Mouse (Mus musculus): ENCODE measurements around the gene Cdk2ap2. TPM values are rescaled to one million over a fixed set of nuclear protein-coding genes. Genes with fewer than 3 reads are reported as not detected.
"Not testable (repeated sequence)": the region's sequence is repeated elsewhere in the genome, so short reads cannot be mapped to it uniquely, and the experiment has no call there.

Gene Cdk2ap2
- polyA plus RNA-seq, 1 experiment from 2014 or later = 116 TPM

GRCm38 (mm10) chr19:4063357-4063756, 33.6 kb upstream of the Cdk2ap2 start:
- WGBS = 71% methylated on average over 2 of the region's 4 CpGs
- not testable (repeated sequence) for H3K4me3 ChIP-seq (ENCODE audit: low read length); H3K4me1 ChIP-seq (ENCODE audit: control insufficient read depth, insufficient read depth, low read length); H3K27ac ChIP-seq (ENCODE audit: low read depth, low read length); H3K36me3 ChIP-seq (ENCODE audit: control insufficient read depth, insufficient read depth, low read length); H3K9me3 ChIP-seq (ENCODE audit: control insufficient read depth, low read length); ATAC-seq (ENCODE audit: low FRiP score, low TSS enrichment); H3K27me3 ChIP-seq (ENCODE audit: control insufficient read depth, insufficient read depth, low read length); H3K4me2 ChIP-seq (replicated peaks; ENCODE audit: low read depth, low read length); H3K9ac ChIP-seq (ENCODE audit: low read depth, low read length)

- WGBS = 29% methylated on average over 1 of the region's 11 CpGs
- H3K9ac ChIP-seq (ENCODE audit: low read depth, low read length); H3K4me2 ChIP-seq (replicated peaks; ENCODE audit: low read depth, low read length); H3K36me3 ChIP-seq (ENCODE audit: control insufficient read depth, insufficient read depth, low read length); H3K4me1 ChIP-seq (ENCODE audit: control insufficient read depth, insufficient read depth, low read length); H3K4me3 ChIP-seq (ENCODE audit: low read length); H3K9me3 ChIP-seq (ENCODE audit: control insufficient read depth, low read length); ATAC-seq (ENCODE audit: low FRiP score, low TSS enrichment); H3K27me3 ChIP-seq (ENCODE audit: control insufficient read depth, insufficient read depth, low read length); H3K27ac ChIP-seq (ENCODE audit: low read depth, low read length): not testable (repeated sequence)
These were observed 32.5 kb upstream of the Cdk2ap2 start for GRCm38 (mm10) chr19:4064501-4064900.

GRCm38 (mm10) chr19:4066280-4066679, 30.7 kb upstream of the Cdk2ap2 start:
- Histone ChIP-seq H3K36me3 (ENCODE audit: control insufficient read depth, insufficient read depth, low read length) (no peaks in the 10 kb centered on the region), H3K27me3 (ENCODE audit: control insufficient read depth, insufficient read depth, low read length) (no peaks in the 10 kb centered on the region), H3K27ac (ENCODE audit: low read depth, low read length) (no peak overlapping the region), H3K9ac (ENCODE audit: low read depth, low read length) (no peak overlapping the region), H3K4me1 (ENCODE audit: control insufficient read depth, insufficient read depth, low read length) (no peaks in the 10 kb centered on the region), H3K9me3 (ENCODE audit: control insufficient read depth, low read length) (no peaks in the 10 kb centered on the region), H3K4me2 (replicated peaks; ENCODE audit: low read depth, low read length) (no peak overlapping the region), H3K4me3 (ENCODE audit: low read length) (no peak overlapping the region)
- ATAC-seq (ENCODE audit: low FRiP score, low TSS enrichment) = no peak
- 78% methylated on average over 6 of the region's 6 CpGs for WGBS

DNA sequence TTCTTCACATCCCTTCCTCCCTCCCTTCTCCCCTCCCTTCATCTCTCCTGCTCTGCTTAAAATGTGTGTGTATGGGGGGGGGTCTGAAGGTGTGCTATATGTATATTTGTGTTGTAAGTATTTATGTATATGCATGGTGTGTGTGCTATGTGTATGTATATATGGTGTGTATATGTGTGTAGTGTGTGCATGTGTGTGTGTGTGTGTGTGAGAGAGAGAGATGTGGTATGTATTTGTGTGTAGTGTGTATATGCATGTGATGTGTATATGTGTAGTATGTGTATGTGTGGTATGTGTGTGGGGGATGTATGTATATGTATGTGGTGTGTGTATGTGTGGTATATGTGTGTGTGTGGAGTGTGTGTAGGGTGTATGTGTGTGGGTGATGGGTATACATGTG, 30.1 kb upstream of the Cdk2ap2 start:
- no peaks in the 10 kb centered on the region for H3K36me3 ChIP-seq (ENCODE audit: control insufficient read depth, insufficient read depth, low read length)
- no peak overlapping the region for H3K4me3 ChIP-seq (ENCODE audit: low read length)
- no peaks in the 10 kb centered on the region for H3K4me1 ChIP-seq (ENCODE audit: control insufficient read depth, insufficient read depth, low read length)
- no peaks in the 10 kb centered on the region for H3K9me3 ChIP-seq (ENCODE audit: control insufficient read depth, low read length)
- no peak overlapping the region for H3K4me2 ChIP-seq (replicated peaks; ENCODE audit: low read depth, low read length)
- no peak overlapping the region for H3K9ac ChIP-seq (ENCODE audit: low read depth, low read length)
- no peaks in the 10 kb centered on the region for H3K27me3 ChIP-seq (ENCODE audit: control insufficient read depth, insufficient read depth, low read length)
- no peak for ATAC-seq (ENCODE audit: low FRiP score, low TSS enrichment)
- no peak overlapping the region for H3K27ac ChIP-seq (ENCODE audit: low read depth, low read length)

GRCm38 (mm10) chr19:4068242-4068641, 28.7 kb upstream of the Cdk2ap2 start:
- not testable (repeated sequence) for H3K27ac ChIP-seq (ENCODE audit: low read depth, low read length); H3K9ac ChIP-seq (ENCODE audit: low read depth, low read length); ATAC-seq (ENCODE audit: low FRiP score, low TSS enrichment); H3K27me3 ChIP-seq (ENCODE audit: control insufficient read depth, insufficient read depth, low read length); H3K4me1 ChIP-seq (ENCODE audit: control insufficient read depth, insufficient read depth, low read length); H3K36me3 ChIP-seq (ENCODE audit: control insufficient read depth, insufficient read depth, low read length); H3K4me2 ChIP-seq (replicated peaks; ENCODE audit: low read depth, low read length); H3K9me3 ChIP-seq (ENCODE audit: control insufficient read depth, low read length); H3K4me3 ChIP-seq (ENCODE audit: low read length)
- WGBS = 96% methylated on average over 2 of the region's 2 CpGs

GRCm38 (mm10) chr19:4068717-4069410, 28.1 kb upstream of the Cdk2ap2 start:
- H3K36me3 ChIP-seq (ENCODE audit: control insufficient read depth, insufficient read depth, low read length) = no peaks in the 10 kb centered on the region
- no peak overlapping the region for H3K27ac ChIP-seq (ENCODE audit: low read depth, low read length)
- no peaks in the 10 kb centered on the region for H3K27me3 ChIP-seq (ENCODE audit: control insufficient read depth, insufficient read depth, low read length)
- H3K4me2 ChIP-seq (replicated peaks; ENCODE audit: low read depth, low read length) = no peak overlapping the region
- no peak for ATAC-seq (ENCODE audit: low FRiP score, low TSS enrichment)
- no peaks in the 10 kb centered on the region for H3K9me3 ChIP-seq (ENCODE audit: control insufficient read depth, low read length)
- no peak overlapping the region for H3K9ac ChIP-seq (ENCODE audit: low read depth, low read length)
- no peak overlapping the region for H3K4me3 ChIP-seq (ENCODE audit: low read length)
- 66% methylated on average over 15 of the region's 15 CpGs for WGBS
- no peaks in the 10 kb centered on the region for H3K4me1 ChIP-seq (ENCODE audit: control insufficient read depth, insufficient read depth, low read length)

GRCm38 (mm10) chr19:4070311-4070710, 26.7 kb upstream of the Cdk2ap2 start:
- Histone ChIP-seq H3K27me3 (ENCODE audit: control insufficient read depth, insufficient read depth, low read length) (no peaks in the 10 kb centered on the region), H3K36me3 (ENCODE audit: control insufficient read depth, insufficient read depth, low read length) (no peaks in the 10 kb centered on the region), H3K4me3 (ENCODE audit: low read length) (no peak overlapping the region), H3K27ac (ENCODE audit: low read depth, low read length) (no peak overlapping the region), H3K9ac (ENCODE audit: low read depth, low read length) (no peak overlapping the region), H3K4me1 (ENCODE audit: control insufficient read depth, insufficient read depth, low read length) (no peaks in the 10 kb centered on the region), H3K4me2 (replicated peaks; ENCODE audit: low read depth, low read length) (no peak overlapping the region), H3K9me3 (ENCODE audit: control insufficient read depth, low read length) (no peaks in the 10 kb centered on the region)
- 82% methylated on average over 15 of the region's 15 CpGs for WGBS
- ATAC-seq (ENCODE audit: low FRiP score, low TSS enrichment) = no peak

- Histone ChIP-seq H3K4me3 (ENCODE audit: low read length) (no peak overlapping the region), H3K27ac (ENCODE audit: low read depth, low read length) (no peak overlapping the region), H3K36me3 (ENCODE audit: control insufficient read depth, insufficient read depth, low read length) (no peaks in the 10 kb centered on the region), H3K4me1 (ENCODE audit: control insufficient read depth, insufficient read depth, low read length) (no peaks in the 10 kb centered on the region), H3K27me3 (ENCODE audit: control insufficient read depth, insufficient read depth, low read length) (no peaks in the 10 kb centered on the region), H3K4me2 (replicated peaks; ENCODE audit: low read depth, low read length) (no peak overlapping the region), H3K9ac (ENCODE audit: low read depth, low read length) (no peak overlapping the region), H3K9me3 (ENCODE audit: control insufficient read depth, low read length) (no peaks in the 10 kb centered on the region)
- 82% methylated on average over 8 of the region's 8 CpGs for WGBS
- no peak for ATAC-seq (ENCODE audit: low FRiP score, low TSS enrichment)
These were observed 26.2 kb upstream of the Cdk2ap2 start for GRCm38 (mm10) chr19:4070756-4071155.

- WGBS = 96% methylated on average over 6 of the region's 6 CpGs
- Histone ChIP-seq H3K27me3 (ENCODE audit: control insufficient read depth, insufficient read depth, low read length) (no peaks in the 10 kb centered on the region), H3K9me3 (ENCODE audit: control insufficient read depth, low read length) (no peaks in the 10 kb centered on the region), H3K4me3 (ENCODE audit: low read length) (no peak overlapping the region), H3K27ac (ENCODE audit: low read depth, low read length) (no peak overlapping the region), H3K4me2 (replicated peaks; ENCODE audit: low read depth, low read length) (no peak overlapping the region), H3K4me1 (ENCODE audit: control insufficient read depth, insufficient read depth, low read length) (no peaks in the 10 kb centered on the region), H3K36me3 (ENCODE audit: control insufficient read depth, insufficient read depth, low read length) (no peaks in the 10 kb centered on the region), H3K9ac (ENCODE audit: low read depth, low read length) (no peak overlapping the region)
- no peak for ATAC-seq (ENCODE audit: low FRiP score, low TSS enrichment)
These were observed 25.6 kb upstream of the Cdk2ap2 start for GRCm38 (mm10) chr19:4071406-4071805.

Measured in kidney, embryonic 14.5 days (tissue).